Mouse (Mus musculus) frontal cortex, postnatal 25 days (tissue): ENCODE measurements at regions not wholly inside any gene's neighbourhood (a gene's known extent, or its start where the extent isn't known, plus 50 kb on each side); places are given as distances from the start of the nearest gene placed in this dataset.

Source experiments
- DNase-seq, 2 experiments: peaks; one replicate each; pipeline ENCODE4 v3.0.0; 2022; ENCODE audit warnings: low spot score in 2 of 2

DNA sequence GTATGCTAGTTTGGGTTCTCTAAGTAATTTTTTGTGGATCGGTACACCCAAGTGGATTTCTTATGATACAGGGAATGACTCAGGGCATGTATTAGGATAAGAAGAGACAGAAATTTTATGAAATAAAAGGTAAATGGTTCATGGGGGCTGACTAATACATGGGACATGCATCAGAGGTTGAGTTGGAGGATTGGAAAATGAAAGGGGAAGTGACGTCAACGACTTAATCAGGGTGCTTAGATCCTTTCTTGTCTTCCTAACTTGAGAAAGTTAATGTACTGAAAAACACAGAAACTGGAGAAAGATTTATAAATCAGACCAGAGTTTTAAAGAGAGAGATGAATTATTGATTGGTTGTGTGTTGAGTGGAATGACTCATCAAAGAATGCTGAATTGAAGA, 193.8 kb downstream of the Rassf9 start:
- no peak for DNase-seq

DNA sequence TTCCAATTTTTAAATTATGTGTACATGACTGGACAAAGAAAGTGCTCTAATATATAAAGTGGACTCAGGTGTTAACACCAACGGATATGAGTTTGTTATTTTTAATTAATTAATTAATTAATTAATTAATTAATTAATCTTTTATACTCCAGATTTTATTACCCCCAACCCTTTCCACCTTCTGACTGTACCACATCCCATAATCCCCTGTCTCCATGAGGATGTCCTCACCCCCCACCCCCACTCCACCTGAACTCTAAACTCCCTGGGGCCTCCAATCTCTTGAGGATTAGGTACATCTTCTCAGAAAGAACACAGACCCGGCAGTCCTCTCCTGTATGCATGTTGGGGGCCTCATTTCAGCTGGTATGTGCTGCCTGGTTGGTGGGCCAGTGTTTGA, 182.8 kb downstream of the Rassf9 start:
- DNase-seq: no peak

DNA sequence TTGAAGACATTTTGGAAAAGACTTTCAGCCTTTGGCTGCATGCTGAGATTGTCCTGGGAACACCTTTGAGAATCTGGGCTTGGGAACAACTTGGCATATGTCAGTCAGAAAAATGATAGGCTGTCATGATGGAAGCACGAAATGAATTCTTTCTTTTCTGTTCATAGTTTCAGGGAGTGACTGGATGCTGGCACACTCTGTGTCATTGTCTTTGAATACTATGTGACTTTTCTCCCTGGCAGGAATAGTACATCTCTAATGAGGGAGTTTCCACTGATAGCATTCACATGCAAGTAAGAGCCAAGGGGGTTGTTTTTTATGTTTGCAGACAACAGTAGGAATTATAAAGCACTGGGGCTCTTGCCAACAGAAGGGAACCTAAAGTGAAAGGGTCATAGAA, 177.9 kb downstream of the Rassf9 start:
- DNase-seq: no peak

DNA sequence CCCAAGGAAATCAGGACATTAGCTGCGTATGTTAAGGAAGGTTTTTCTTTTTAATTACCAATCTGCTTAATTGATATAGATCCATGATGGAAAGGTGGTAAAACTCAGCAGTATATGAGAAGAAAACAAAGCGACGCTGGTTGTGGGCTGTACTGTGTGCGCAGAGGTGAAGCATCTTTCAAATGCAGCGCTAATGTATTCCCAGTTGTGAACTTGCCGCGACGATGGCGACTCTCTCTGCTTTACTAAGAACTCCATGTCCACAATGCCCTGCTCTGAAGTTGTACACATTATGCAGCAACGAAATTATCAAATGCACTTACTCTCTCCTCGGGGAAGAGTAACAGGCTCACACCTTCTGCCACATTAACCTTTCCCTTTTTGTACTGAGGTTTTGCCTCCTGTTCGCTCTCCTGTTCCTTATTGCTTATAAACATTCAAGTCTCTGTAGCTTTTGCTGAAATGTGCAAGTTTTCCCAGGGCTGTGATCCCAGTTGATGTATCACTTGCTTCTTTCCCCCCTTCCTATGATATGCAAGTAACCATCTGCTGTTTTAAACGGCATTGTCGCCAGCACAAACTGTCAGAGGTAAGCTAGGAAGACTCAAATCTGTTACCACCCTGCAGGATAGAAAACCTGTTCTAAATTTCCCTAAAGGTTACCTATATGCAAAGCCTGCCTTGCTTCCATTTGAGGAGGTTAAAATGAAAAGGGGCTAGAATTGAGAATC, 174.8 kb downstream of the Rassf9 start:
- no peak for DNase-seq

DNA sequence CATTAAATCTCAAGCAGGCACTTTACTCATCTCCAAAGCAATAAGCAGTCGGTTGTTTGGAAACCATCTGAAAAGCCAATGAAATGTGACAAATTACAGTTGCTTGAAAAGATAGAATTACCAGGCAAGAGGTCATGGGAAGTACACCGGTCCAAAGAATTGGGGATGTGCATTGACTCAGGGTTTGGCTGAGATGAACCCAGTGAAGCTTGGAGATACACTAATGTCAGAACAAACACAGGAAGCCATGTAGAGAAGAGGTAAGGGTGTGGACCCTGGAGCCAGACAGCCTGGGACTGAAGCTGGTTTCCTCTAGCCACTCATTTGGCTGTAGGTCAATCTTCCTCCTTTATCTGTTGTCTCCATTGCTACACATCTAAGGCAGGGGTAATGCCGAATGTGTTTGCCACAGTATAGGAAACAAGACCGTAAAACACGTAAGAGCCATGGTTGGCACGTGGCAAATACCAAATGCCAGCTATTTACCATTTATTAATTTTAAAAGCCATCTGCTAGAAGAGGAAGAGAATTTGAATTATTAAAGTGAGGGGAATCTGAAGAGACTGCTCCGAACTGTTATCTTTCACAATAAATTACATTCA, 173.9 kb downstream of the Rassf9 start:
- DNase-seq: no peak

DNA sequence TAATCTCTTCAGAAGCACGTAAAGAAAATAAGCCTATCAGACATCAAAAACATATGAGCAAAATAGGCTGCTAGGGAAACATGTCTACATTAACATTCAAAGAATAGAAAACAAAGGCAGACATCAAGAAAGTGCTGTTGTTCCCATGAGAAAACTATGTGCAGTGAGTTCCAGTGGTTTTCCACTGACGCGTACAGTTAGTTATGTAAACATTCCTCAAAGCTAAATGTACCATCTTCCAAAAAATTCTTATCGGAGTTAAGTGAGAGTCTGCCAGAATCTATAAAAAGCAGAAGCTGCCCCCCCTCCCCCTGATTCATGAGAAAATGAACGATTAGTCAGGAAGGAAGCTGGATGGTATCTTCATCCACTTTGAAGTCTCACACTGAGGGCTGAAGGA, 155.3 kb downstream of the Rassf9 start:
- no peak for DNase-seq

DNA sequence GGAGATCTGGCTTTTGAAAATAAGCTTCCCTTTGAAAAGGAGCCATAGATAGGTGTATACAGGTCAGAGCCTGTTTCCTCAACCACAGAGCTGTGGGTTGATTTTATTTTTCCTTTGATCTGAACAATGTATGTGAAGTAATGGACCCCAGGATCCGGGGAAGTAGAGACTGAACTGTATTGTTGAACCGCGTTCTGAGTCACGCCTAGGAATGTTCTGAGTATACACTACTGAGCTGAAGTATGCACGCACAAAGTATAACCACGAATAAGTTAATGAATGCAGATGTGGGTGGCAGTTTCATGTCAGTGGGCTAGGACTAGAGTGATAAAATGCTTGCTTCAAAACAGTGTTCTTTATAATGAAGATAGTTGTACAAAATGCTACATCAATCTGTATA, 147.7 kb downstream of the Rassf9 start:
- DNase-seq: no peak

DNA sequence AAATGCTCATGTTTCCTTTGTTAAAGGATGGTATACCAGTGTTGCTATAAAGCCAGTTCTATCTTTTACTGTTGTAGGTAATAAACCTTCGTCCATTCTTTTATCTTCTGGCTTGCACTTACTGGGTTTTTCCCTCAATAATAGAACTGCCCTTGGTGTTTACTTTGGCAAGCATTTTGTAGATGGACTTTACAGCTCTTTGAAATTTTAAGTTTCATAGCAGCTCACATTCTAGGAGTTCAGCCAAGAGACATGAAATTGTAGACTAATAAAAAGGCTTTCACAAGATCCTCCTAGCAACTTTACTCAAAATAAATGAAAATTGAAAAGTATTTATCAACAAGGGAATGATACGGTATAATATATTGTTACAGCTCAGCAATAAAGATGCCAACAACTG, 124.5 kb downstream of the Rassf9 start:
- DNase-seq: no peak

DNA sequence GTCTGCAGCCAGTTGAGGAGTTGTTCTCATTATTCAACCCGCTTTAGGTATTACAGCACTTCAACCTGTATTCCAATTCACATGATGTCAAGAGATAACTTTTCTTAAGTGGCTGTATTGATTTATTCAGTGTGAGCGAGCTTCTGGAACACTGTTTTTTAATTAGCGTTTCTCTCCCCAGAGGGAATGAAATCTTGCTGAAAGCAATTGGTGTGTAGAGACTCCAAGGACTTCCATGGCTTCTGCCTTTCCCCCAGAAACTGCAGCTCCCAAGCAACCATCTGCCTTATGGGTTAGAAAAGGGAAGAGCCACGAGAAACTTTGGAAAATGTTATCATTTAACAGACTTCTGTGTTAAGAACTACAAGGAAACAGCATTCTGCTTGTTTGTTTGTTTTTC, 121.4 kb downstream of the Rassf9 start:
- no peak for DNase-seq

DNA sequence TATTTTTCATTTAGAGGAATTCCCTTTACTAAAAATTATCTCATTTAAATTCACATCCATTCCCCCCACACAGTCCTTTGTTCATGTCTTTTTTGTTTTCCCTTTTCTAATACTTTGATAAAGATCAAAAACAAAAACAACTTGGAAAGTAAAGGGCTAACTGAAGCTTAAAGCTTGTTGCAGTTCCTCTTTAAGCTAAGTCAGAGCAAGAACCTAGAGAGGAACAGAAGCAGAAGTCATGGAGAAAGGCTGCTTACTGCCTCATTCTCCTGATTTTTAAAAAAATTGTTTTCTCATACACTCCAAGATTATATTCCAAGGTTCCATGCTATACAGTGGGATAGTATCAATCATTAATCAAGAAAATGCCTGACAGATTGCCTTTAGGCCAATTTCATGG, 116.6 kb downstream of the Rassf9 start:
- no peak for DNase-seq

DNA sequence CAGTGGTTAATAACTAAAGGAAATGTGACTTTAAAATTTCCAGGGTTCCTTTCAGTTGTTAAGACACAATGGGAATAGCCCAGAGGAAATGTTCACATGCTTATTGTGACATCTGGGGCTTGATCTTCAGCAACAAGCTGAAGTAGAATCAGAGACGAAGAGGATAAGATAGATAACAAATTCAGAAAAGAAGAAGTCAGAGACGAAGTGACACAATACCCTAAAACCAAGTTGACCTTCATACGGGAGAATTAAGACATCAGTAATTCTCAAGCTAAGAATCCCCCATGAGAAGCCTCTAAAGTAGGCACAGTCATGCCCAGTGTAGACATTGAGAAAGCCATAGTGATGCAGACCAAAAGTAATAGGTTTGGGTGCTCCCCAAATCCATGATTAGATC, 111.9 kb downstream of the Rassf9 start:
- no peak for DNase-seq

DNA sequence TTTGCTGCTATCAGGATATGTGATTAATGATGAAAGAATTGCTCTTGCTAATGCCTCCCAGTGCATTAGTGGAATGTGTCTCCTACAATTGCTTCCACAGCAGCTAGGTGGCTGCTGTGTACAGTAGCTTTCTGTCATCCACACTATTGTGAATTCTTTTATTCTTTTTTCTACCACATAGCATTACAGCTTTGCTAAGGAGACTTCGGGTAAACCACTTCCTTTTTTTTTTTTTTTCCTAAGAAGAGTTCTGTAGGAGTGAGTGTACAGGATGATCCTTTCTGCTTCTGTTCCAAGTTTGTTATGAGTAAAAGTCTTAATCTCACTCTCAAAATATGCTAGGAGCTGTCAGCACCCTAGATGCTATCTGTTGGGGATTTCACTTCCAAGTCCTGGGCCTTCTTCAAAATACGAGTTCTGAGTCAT, 110.6 kb downstream of the Rassf9 start:
- DNase-seq: no peak

DNA sequence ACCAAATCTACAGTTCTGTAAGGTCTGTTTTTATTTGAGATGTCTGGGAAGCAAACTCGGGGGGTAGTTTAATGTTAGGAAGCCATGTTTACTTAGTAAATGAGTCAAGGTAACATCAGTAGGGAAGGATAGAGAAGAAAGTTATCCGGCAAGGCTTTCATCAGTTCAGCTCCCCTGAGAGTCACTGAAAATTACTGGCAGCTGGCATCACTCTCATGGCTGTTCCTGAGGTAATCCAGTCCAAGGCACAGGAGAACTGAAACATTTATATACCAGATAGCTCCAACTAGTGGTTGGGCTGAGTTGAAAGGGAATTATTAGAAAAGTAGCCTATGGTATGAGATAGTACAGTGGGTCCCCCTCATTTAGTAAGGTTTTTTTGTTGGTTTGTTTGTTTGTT, 106.7 kb downstream of the Rassf9 start:
- no peak for DNase-seq

DNA sequence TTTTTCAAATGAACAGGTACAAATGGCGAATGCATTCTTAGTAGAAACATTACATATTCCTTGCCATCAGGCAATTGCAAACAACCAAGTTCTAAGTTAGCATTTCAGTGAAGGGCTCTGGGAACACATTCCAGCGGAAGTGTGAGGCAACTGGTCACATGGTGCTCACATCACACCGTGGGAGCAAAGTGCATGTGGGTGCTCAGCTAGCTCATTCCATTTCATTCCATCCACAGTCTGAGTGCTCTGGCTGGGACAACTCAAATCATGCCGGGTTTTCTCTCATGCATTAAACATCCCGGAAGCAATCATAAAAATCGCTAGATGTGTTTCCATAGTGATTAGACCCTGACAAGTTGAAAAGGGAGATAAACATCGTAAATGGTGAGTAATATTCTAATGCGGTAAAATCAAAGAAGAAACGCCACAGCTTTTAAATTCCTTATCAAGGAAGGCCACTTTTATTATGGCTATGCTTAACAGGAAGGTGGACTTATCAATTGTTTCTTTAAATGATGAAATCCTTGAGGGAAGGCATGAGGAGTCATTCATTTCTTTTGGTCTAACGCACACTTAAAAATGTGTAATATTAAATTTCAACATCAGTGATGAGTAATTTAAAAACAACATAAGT, 104.1 kb downstream of the Rassf9 start:
- no peak for DNase-seq
